Comparison of ENCODE assay signal across 1 mouse cellular context in genomic region chr6:128363007-128363825, GRCm38 (mm10).
TF ChIP-seq lines count a peak whose summit lies in the region.

No protein-coding gene starts in this region.

TF ChIP-seq in MEL, 35 proteins besides CTCF, POLR2A, EP300 and RAD21 (continued from another document):
- TF ChIP-seq BHLHE40 (IDR thresholded peaks at IDR 0.05; ENCODE audit: borderline replicate concordance, low read depth, low read length) = no peak
- no peak for TF ChIP-seq MEF2A (IDR thresholded peaks at IDR 0.05; ENCODE audit: extremely low read depth, insufficient replicate concordance, low read depth, low read length, poor library complexity, severe bottlenecking)
- 0 out of 2 replicates have a peak, but pooled peaks have one; percentile 52 for TF ChIP-seq MAZ (IDR thresholded peaks at IDR 0.05; ENCODE audit: low read depth, low read length)
- TF ChIP-seq SIN3A (IDR thresholded peaks at IDR 0.05; ENCODE audit: low read length) = peak; percentile 22; the same call in 1 of the 2 replicates
- TF ChIP-seq ZNF384 (IDR thresholded peaks at IDR 0.05; ENCODE audit: low read depth, low read length) = no peak
- no peak for TF ChIP-seq MAX (IDR thresholded peaks at IDR 0.05; ENCODE audit: low read length)
